Mouse (Mus musculus) embryonic stem cell, embryonic (primary cell): ENCODE measurements around the gene Ttc39a.

Experiments
- CTCF ChIA-PET, 4 experiments: fragments of 300-600 bp in 2 of 4; fragments of 350-600 bp in 2 of 4; sonication (Branson Sonifier 250); formaldehyde crosslinking; loops; one replicate each; lab custom pipeline; 2022; ENCODE audit warnings: inconsistent platforms in 2 of 4; lab: Charles Lee
- POLR2A ChIA-PET, 4 experiments: fragments of 300-600 bp in 2 of 4; fragments of 350-600 bp in 2 of 4; sonication (Branson Sonifier 250); formaldehyde crosslinking; loops; one replicate each; lab custom pipeline; 2022; ENCODE audit warnings: antibody characterized with exemption in 4 of 4, inconsistent platforms in 1 of 4; lab: Charles Lee

The Ttc39a gene

DNA sequence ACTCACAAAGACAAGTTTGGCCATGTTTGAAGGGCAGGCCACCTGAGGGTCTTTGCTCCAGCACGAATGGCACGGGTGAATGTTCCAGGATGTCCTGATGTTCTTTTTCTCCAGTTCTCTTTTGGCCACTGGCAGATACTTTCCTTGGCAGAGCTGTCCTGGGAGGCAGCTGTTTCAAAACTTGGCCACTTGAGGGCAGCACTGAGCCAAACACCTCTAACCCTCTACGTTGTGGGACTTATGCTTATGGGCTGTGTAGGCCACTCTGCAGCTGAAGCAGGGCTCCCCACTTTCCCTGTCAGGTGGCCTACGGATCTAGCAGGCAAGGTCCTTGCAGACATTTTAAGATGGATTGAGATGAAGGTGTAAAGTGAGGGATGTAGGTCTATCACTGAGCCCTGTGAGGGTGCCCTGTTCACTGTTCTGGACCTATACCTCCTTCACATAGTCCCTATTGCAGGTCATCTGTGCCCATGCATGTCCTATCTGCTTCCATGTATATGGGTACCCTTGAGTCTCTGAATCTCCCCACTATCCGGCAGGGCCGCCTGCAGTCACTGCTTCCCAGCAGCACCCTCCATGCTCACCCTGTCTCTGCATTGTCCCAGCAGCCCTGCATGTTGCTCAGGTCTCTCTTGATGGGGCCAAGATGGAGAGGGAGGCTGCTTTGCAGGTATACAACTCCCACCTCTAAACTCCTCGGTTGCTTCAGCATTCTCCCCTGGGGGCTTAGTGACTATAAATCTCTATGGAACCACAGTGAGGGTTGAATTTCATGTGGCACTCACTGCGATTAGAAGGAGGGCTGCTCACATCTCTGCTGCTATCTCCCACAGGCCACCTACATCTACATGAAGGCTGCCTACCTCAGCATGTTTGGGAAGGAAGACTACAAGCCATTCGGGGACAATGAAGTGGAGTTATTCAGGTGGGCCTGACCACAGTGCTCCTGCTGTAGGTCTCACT lies 31.8 kb downstream of the Ttc39a start:
- CTCF ChIA-PET: interaction anchor here (0.5 to 1.5 kb wide), 27 partner anchors 9 to 1134 kb away, joined by 3 to 13 read pairs (median 4); no protein-coding TSS in a partner anchor

DNA sequence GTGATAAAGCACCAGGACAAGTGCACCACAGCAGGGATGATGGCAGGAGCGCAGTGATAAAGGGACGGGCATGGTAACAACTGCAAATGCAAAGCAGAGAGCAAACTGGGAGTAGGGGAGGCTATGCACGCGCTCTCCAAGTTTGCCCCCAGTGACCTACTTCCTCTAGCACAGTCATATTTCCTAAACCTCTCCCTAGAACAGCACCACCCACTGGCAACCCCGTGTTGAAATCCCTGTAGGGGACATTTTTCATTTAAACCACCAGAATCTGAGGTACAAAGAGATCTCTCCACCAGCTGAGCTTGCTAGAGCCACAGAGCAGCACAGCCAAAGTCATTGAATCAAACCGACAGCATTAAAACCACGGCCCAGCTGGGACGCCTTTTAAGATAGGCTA lies 32.7 kb downstream of the Ttc39a start:
- CTCF ChIA-PET: interaction anchor here in 2 of 4 experiments (1.1 to 1.6 kb wide), 3 partner anchors 8 to 581 kb away, joined by 3 to 9 read pairs (median 3); no protein-coding TSS in a partner anchor
- POLR2A ChIA-PET: interaction anchor here in 2 of 4 experiments (1.3 to 2.9 kb wide), 3 partner anchors 8 to 37 kb away, joined by 3 to 13 read pairs (median 3); no protein-coding TSS in a partner anchor

More for the DNA sequence above, 31.8 kb downstream of the Ttc39a start:
- POLR2A ChIA-PET: interaction anchor here in 1 of 4 experiments (1.3 kb wide), 1 partner anchor 11 kb away, joined by 3 read pairs; no protein-coding TSS in a partner anchor

DNA sequence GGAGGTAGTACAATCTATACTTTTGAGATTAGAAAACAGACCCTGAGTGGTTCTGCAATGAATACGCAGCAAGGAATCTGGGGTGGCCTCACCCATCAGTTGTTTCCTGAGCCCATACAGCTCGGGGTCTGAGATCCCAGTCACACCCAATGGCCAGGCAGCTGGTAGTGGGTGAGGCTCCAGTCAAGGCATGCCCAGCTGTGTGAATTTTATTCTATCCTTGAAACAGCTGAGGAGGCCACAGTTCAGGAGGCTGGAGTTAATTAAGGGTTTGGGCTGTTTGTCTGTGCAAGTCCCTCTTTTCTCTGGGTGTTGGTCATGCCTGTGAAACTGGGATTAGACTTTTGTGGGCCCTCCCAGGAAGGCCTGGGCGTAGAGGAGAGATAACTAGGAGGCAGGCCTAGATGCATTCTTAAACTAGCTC lies 33.4 kb downstream of the Ttc39a start:
- POLR2A ChIA-PET: interaction anchor here in 2 of 4 experiments (1.3 to 2.9 kb wide), 5 partner anchors 8 to 579 kb away, joined by 3 to 13 read pairs (median 3); no protein-coding TSS in a partner anchor
- CTCF ChIA-PET: interaction anchor here in 3 of 4 experiments (0.6 to 1.7 kb wide), 8 partner anchors 9 to 782 kb away, joined by 3 to 9 read pairs (median 3); no protein-coding TSS in a partner anchor

DNA sequence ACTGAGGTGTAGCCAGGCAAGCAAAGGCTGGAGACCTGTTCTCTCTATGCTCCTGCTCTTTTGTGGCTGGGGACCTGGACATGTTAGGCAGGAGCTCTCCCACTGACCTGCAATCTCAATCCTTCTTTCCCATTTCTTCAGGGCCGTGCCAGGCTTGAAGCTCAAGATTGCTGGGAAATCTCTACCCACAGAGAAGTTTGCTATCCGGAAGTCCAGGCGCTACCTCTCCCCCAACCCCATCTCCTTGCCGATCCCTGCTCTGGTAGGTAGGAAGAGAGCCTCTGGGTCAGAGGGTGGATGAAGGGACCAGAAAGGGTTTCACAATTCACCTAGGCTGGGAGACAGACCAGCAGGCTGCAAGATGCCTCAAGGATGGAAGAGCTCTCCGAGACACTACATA lies 34.0 kb downstream of the Ttc39a start:
- ChIA-PET POLR2A (interaction anchor here in 3 of 4 experiments (1.0 to 2.9 kb wide), 5 partner anchors 9 to 579 kb away, joined by 3 to 13 read pairs (median 3); no protein-coding TSS in a partner anchor), CTCF (interaction anchor here in 3 of 4 experiments (0.6 to 1.7 kb wide), 8 partner anchors 10 to 781 kb away, joined by 3 to 9 read pairs (median 3); no protein-coding TSS in a partner anchor)

DNA sequence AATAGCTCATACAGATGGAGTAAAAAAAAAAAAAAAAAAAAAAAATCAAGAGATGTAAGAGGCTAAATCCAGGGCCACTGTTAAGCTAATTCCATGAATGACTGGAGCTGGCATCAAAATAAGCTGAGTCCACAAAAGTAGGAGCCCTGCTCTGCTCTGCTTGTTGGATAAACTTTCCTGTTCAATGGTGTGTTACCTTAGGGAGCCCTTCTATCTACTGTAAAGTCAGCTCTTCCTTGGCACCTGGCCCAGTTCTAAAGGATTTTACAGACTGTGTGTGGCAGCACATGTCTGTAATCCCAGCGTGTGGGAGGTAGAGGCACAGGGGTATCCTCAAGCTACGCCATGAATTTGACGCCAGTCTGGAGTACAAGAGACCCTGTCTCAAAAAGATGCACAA lies 34.6 kb downstream of the Ttc39a start:
- ChIA-PET POLR2A (interaction anchor here in 3 of 4 experiments (0.6 to 2.9 kb wide), 9 partner anchors 9 to 1708 kb away, joined by 3 to 13 read pairs (median 3); partner anchors contain the start of gene Osbpl9 (in 1 of the 3)), CTCF (interaction anchor here in 3 of 4 experiments (0.5 to 1.7 kb wide), 5 partner anchors 20 to 588 kb away, joined by 4 to 5 read pairs (median 4); no protein-coding TSS in a partner anchor)

DNA sequence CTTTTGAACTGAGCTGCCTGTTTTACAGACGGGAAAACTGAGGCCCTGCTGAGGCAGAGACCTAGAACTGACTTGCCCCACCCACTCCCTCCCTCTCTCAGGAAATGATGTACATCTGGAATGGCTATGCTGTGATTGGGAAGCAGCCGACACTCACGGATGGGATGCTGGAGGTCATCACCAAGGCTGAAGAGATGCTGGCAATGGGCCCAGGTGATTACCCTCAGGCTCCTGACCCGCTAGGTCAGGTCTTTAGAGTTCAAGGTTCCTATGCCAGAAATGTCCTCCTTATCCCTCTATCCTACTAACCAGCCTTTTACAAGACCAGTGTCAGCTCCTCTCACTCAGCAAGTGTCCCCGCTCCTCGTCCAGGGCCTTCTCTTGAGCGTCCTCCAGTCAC lies 35.7 kb downstream of the Ttc39a start:
- POLR2A ChIA-PET: interaction anchor here in 1 of 4 experiments (1.2 to 3.2 kb wide), 5 partner anchors 8 to 240 kb away, joined by 3 to 11 read pairs (median 3); partner anchors contain the start of gene Osbpl9
- CTCF ChIA-PET: interaction anchor here in 1 of 4 experiments (0.5 kb wide), 1 partner anchor 357 kb away, joined by 9 read pairs; no protein-coding TSS in a partner anchor

DNA sequence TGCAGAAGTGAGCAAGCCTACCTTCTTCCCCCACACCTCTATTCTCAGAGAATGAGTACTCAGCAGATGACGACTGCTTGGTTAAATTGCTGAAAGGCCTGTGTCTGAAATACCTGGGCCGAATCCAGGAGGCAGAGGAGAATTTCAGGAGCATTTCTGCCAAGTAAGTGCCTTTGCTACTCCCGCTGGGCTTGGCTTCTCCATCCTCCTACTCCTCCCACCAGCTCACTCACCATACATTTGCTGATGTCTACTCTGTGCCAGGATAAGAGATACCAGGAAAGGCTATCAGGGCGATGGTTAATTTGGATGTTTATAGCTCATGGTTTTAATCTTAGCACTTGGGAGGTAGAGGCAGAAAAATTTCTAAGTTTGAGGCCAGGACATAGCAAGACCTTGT lies 36.2 kb downstream of the Ttc39a start:
- CTCF ChIA-PET: no interaction called here
- POLR2A ChIA-PET: interaction anchor here in 2 of 4 experiments (1.2 to 3.2 kb wide), 4 partner anchors 8 to 34 kb away, joined by 3 to 11 read pairs (median 6); no protein-coding TSS in a partner anchor

DNA sequence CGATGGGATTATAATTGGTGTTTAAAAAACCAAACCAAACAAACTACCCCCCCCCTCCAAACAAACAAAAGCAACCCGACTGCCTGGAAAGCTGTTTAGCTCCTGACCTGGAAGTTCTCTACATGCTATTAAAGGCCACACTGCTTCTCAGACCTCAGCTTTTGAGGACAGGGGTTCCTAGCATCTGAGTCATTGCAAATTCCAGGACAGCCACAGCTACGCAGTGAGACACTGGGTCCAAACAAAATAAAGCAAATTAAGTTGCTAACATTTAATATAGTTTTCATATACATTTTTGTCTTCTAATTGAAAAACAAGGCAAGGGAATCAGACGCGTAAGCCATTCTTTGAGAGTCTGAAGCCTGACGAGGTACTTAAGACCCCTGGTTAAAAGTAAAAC lies 38.0 kb downstream of the Ttc39a start:
- ChIA-PET CTCF (interaction anchor here in 1 of 4 experiments (0.7 to 0.9 kb wide), 2 partner anchors 30 to 148 kb away, joined by 3 to 11 read pairs; no protein-coding TSS in a partner anchor), POLR2A (interaction anchor here in 2 of 4 experiments (1.2 to 3.2 kb wide), 3 partner anchors 10 to 13 kb away, joined by 3 to 9 read pairs (median 3); no protein-coding TSS in a partner anchor)

DNA sequence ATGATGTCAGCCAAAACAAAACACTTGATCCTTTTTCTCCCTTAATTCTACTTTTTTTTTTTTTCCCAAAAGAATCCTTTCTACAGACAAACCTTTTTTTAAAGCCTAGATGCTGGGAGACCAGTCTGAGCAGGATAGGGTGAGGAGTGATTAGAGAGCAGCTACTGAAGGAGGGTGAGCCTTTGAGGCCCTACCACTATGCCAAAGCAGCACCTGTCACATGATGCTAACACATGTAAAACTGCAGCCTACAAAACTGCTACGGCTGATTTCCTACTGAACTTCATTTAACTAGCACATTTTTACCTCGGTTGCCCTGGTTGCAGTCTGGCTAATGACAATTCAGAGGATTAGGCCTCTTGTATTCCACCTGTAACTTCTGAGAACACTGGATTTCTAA lies 38.5 kb downstream of the Ttc39a start:
- ChIA-PET CTCF (interaction anchor here in 1 of 4 experiments (0.7 kb wide), 1 partner anchor 148 kb away, joined by 11 read pairs; no protein-coding TSS in a partner anchor), POLR2A (interaction anchor here in 1 of 4 experiments (1.2 to 3.2 kb wide), 2 partner anchors 11 to 14 kb away, joined by 3 to 9 read pairs; no protein-coding TSS in a partner anchor)

DNA sequence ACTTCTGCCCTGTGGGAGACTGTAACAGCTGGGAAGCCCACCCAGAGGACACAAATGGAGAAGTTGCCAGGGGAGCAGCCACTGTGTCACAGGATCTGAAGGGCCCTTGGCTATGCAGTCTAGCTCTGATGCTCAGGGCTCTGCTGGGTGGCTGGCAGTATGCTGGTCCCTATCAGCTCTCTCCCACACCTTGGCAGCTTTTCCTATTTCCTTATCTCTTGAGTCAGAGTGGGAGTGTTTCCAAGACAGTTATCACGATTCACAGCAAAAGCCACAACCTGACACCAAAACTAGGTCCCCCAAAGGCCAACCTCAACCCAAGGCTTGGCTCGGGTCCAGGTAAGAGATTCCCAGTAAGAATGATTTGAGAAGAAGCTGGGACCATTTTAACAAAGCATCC lies 39.0 kb downstream of the Ttc39a start:
- ChIA-PET CTCF (interaction anchor here in 1 of 4 experiments (0.7 kb wide), 1 partner anchor 27 kb away, joined by 4 read pairs; no protein-coding TSS in a partner anchor), POLR2A (interaction anchor here in 1 of 4 experiments (1.2 kb wide), 1 partner anchor 14 kb away, joined by 3 read pairs; no protein-coding TSS in a partner anchor)

DNA sequence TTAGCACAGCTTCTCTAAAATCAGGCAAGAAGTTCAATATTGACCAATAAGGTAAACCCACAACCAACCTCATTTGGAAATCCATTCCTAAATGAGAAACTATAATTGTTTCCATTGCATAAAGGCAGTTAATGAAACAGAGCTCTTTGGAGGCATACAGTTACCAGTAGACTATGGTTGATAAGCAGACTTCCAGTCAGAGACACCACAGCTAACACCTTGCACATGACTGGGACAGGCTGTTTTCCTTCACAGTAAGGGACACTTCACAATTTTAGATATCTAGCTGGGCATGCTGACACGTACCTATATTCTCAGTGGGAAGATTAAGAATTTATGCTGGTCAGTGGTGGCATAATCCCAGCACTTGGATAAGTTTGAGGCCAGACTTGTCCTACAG lies 39.5 kb downstream of the Ttc39a start:
- CTCF ChIA-PET: interaction anchor here in 1 of 4 experiments (0.7 to 1.7 kb wide), 2 partner anchors 8 to 27 kb away, joined by 4 to 7 read pairs; no protein-coding TSS in a partner anchor
- POLR2A ChIA-PET: interaction anchor here in 1 of 4 experiments (1.1 kb wide), 1 partner anchor 30 kb away, joined by 3 read pairs; no protein-coding TSS in a partner anchor

DNA sequence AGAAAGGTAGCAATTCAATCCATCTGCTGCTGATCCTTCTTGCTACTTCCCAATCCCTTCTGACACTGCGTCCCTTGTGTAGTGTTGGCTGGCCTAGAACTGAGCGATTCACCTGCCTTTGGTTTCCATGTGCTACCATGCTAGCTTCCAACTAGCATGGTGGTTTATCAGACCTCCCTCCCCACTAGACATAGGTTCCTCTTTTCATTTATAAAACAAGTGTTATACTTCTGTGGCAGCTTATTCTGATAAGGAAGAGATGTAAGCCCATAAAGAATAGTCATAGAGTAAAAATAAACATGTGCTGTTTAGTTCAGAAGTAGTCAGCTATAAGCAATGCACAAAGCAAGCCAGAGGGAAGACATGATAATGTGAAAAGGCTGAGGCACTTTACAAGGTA lies 42.1 kb downstream of the Ttc39a start:
- ChIA-PET CTCF (interaction anchor here in 1 of 4 experiments (1.1 kb wide), 1 partner anchor 11 kb away, joined by 3 read pairs; no protein-coding TSS in a partner anchor), POLR2A (interaction anchor here in 2 of 4 experiments (0.7 to 1.8 kb wide), 6 partner anchors 8 to 369 kb away, joined by 3 to 8 read pairs (median 3); no protein-coding TSS in a partner anchor)

DNA sequence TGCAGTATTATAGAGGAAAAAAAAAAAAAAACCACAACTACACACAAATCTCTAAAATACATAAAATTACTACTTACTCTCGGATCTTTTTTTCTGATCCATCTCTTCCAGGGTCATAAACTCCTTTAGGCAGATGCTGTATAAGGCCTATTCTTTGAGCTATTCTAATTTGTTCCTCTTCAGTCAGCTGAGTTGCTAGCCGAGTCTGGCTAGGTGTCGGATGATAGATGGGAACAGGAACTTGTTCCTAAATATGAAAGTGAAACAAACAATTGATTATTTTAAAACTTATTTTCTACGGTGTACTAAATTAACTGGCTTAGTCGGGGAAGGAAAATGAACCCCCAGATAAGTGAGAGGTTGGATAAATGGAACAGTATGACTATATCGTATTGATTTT lies 50.4 kb downstream of the Ttc39a start:
- POLR2A ChIA-PET: interaction anchor here in 2 of 4 experiments (0.8 to 1.1 kb wide), 3 partner anchors 9 to 13 kb away, joined by 3 to 4 read pairs (median 3); no protein-coding TSS in a partner anchor

DNA sequence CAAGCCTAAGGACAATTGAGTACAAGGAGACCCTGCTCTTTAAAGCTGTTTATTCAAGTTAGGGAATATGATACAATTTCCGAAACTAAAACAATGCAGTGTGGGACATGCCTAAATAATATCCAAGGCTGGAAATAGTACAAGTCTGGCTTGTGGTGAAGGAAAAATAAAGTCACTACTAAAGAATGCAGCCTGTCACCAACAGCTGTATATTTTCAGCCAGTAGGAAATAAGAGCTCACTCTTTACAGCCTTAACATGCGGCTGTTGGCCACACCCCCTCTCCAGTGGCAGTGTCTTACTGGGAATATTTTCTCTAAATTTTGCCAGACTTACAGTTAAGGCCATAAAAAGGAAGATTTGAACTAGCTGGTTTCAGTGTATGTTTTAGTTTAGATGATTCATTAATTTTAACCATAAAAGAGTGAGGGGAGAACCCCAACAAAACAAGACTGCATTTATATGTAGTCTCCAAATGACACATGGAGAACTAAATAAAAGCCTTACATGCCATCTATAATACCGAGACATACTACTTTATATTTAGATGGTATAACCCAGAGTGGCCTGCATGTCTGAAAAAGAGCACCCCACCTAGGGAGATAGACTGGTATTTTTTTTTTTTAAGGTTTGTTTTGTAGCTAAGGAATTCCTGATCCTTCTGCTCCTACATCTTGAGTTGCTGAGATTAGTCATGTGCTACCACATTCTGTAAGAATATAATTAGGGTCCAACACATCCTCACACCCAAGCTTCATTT lies 54.2 kb downstream of the Ttc39a start:
- ChIA-PET POLR2A (interaction anchor here in 1 of 4 experiments (0.9 to 1.0 kb wide), 2 partner anchors 10 to 12 kb away, joined by 3 read pairs; no protein-coding TSS in a partner anchor), CTCF (interaction anchor here in 1 of 4 experiments (1.3 kb wide), 1 partner anchor 23 kb away, joined by 5 read pairs; no protein-coding TSS in a partner anchor)

More for the DNA sequence above, 50.4 kb downstream of the Ttc39a start:
- CTCF ChIA-PET: interaction anchor here in 1 of 4 experiments (0.6 kb wide), 1 partner anchor 106 kb away, joined by 3 read pairs; no protein-coding TSS in a partner anchor

DNA sequence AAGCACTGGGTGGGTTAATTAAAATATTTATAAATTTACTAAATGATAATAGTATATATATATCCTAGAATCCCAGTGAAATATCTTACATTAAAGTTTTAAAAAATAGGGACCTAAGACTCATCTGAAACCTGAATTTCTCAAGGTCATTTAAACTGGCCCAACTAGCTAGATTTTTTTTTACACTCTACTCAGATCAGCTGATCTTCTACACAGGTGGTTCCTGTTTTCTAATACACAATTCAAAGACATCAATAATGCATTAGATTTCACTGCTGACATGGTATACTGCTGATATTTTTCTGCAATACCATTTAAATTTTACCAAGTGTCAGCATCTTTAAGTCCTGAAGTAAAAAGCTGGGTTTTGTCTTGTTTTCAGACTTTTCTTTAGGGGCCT lies 57.5 kb downstream of the Ttc39a start:
- POLR2A ChIA-PET: no interaction called here

DNA sequence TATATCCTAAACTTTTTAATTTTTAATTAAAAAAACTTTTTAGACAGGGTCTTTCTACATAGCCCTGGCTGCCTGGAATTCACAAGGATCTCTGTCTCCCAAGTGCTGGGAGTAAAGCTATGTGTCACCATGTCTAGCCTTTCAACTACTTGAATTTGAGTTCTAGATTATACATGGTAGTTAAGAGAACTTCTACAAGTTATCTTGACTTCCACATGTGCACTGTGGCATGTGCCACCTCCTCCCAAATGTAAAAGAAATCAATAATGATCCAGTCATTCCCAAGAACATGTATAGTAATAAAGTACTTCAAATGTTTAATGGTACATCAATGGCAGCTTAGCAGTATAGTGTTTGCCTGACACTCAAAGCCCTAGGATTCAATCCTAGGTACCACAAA lies 61.3 kb downstream of the Ttc39a start:
- POLR2A ChIA-PET: interaction anchor here in 2 of 4 experiments (0.7 to 2.0 kb wide), 2 partner anchors 8 to 9 kb away, joined by 3 to 8 read pairs; no protein-coding TSS in a partner anchor

More for the DNA sequence above, 57.5 kb downstream of the Ttc39a start:
- CTCF ChIA-PET: no interaction called here

DNA sequence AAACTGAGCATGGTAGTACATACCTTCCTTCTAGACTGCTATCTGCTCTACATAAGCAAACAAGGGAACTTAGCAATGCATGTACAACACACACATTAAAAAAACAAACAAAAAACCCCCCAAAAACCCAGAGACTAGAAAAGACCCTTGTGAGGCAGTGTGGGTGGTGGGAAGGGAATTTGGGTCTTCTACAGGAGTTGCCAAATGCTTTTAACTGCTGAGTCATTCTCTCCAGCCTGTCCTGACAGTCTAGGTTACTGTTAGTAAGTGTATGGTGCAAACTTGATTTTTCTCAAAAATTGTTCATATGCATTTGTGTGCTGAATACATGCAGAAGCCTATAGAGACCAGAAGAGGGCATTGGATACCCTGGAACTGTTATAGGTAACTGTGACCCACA lies 65.2 kb downstream of the Ttc39a start:
- ChIA-PET CTCF (no interaction called here), POLR2A (no interaction called here)

More for the DNA sequence above, 61.3 kb downstream of the Ttc39a start:
- CTCF ChIA-PET: no interaction called here
